Mouse (Mus musculus): ENCODE results near the gene 2610507B11Rik. TPM values are rescaled to one million over a fixed set of nuclear protein-coding genes. Genes with fewer than 3 reads are reported as not detected.

Gene 2610507B11Rik
- polyA plus RNA-seq, 1 experiment from 2014 or later = 109 TPM

DNA sequence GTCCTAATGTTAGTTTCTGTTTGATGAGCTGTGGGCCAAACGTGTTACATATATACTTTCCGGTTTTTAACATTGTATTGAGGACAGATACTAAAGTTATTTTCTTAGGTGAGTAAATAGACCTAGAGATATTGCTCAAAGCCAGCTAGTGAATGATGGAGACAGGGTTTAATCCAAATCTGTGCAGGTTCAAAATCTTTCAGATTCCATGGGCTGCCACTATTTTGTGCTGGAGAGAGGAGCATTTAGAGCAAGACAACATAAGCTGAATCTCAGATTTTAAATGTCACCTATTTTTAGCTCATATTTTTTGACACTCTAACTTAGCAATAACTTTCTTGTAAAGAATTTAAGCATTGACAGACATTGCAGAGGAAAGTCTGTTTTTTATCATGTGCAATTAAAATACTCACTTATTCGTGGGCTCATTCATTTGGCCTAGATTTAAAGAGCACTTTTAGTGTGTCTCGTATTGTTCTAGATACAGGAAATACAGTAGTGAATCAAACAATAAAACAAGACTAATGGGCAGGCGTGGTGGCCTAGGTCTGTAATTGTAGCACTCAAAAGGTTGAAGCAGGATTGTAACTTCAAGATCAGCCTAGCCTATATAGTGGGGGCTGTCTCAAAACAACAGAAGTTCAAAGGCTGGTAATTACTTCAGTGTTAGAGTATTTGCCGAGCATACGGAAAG lies 15.1 kb upstream of the 2610507B11Rik start:
- H3K36me3 ChIP-seq (ENCODE audit: control insufficient read depth, insufficient read depth, low read length) = peaks cover 17% of the 10 kb centered on the region
- no peak; the same call in 1 of the 2 replicates for ATAC-seq (ENCODE audit: low FRiP score, low TSS enrichment)
- 24% methylated on average over 7 of the region's 7 CpGs for WGBS
- H3K4me1 ChIP-seq (ENCODE audit: control insufficient read depth, insufficient read depth, low read length) = peaks cover 21% of the 10 kb centered on the region
- H3K9ac ChIP-seq (ENCODE audit: low read depth, low read length) = peak overlapping the region; percentile 88
- no peaks in the 10 kb centered on the region for H3K9me3 ChIP-seq (ENCODE audit: control insufficient read depth, low read length)
- no peak overlapping the region; the same call in 1 of the 2 replicates for H3K27ac ChIP-seq (ENCODE audit: low read depth, low read length)
- H3K4me3 ChIP-seq (ENCODE audit: low read length) = peak overlapping the region; percentile 87
- no peaks in the 10 kb centered on the region for H3K27me3 ChIP-seq (ENCODE audit: control insufficient read depth, insufficient read depth, low read length)
- H3K4me2 ChIP-seq (replicated peaks; ENCODE audit: low read depth, low read length) = peak overlapping the region; percentile 50

DNA sequence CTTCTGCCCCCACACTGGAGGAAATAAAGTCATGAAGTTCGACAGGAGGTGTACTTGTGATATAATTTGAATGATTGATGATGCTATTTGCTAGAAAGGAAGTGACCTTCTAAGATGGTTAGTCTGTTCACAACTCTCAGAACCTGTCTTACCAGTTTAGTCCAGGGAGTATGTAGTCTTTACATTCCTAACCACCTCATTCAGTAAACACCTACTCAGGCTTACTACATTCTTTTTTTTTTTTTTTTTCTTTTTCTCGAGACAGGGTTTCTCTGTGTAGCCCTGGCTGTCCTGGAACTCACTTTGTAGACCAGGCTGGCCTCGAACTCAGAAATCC lies 14.6 kb upstream of the 2610507B11Rik start:
- Histone ChIP-seq H3K4me3 (ENCODE audit: low read length) (peak overlapping the region; percentile 87; the same call in 1 of the 2 replicates), H3K36me3 (ENCODE audit: control insufficient read depth, insufficient read depth, low read length) (peaks cover 22% of the 10 kb centered on the region), H3K9me3 (ENCODE audit: control insufficient read depth, low read length) (no peaks in the 10 kb centered on the region), H3K27ac (ENCODE audit: low read depth, low read length) (no peak overlapping the region), H3K27me3 (ENCODE audit: control insufficient read depth, insufficient read depth, low read length) (no peaks in the 10 kb centered on the region), H3K4me1 (ENCODE audit: control insufficient read depth, insufficient read depth, low read length) (peaks cover 21% of the 10 kb centered on the region), H3K4me2 (replicated peaks; ENCODE audit: low read depth, low read length) (peak overlapping the region; percentile 50), H3K9ac (ENCODE audit: low read depth, low read length) (no peak overlapping the region)
- ATAC-seq (ENCODE audit: low FRiP score, low TSS enrichment) = no peak
- WGBS = 69% methylated on average over 3 of the region's 3 CpGs

DNA sequence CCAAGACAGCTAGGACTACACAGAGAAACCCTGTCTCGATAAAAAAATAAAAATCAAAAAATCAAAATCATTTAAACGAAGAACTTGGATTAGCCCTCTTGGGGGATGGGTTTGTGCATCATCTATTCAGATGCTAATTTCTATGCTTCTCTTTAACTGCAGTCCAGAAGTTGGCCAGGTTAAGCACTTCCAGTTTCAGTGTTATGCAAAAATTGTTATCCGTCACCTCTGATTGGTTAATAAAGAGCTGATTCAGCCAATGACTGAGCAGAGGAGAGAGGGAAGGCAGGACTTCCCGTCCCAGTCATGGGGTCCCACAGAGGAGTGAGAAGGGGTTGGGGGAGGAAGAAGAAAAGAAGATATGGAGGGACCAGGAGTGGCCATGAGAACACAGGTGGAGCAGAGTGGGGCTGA lies 13.8 kb upstream of the 2610507B11Rik start:
- Histone ChIP-seq H3K9me3 (ENCODE audit: control insufficient read depth, low read length) (no peaks in the 10 kb centered on the region), H3K9ac (ENCODE audit: low read depth, low read length) (no peak overlapping the region), H3K36me3 (ENCODE audit: control insufficient read depth, insufficient read depth, low read length) (peaks cover 28% of the 10 kb centered on the region), H3K4me2 (replicated peaks; ENCODE audit: low read depth, low read length) (no peak overlapping the region; the same call in 1 of the 2 replicates), H3K4me3 (ENCODE audit: low read length) (no peak overlapping the region), H3K27ac (ENCODE audit: low read depth, low read length) (no peak overlapping the region), H3K27me3 (ENCODE audit: control insufficient read depth, insufficient read depth, low read length) (no peaks in the 10 kb centered on the region), H3K4me1 (ENCODE audit: control insufficient read depth, insufficient read depth, low read length) (peaks cover 21% of the 10 kb centered on the region)
- no peak for ATAC-seq (ENCODE audit: low FRiP score, low TSS enrichment)
- WGBS = 72% methylated on average over 4 of the region's 4 CpGs

DNA sequence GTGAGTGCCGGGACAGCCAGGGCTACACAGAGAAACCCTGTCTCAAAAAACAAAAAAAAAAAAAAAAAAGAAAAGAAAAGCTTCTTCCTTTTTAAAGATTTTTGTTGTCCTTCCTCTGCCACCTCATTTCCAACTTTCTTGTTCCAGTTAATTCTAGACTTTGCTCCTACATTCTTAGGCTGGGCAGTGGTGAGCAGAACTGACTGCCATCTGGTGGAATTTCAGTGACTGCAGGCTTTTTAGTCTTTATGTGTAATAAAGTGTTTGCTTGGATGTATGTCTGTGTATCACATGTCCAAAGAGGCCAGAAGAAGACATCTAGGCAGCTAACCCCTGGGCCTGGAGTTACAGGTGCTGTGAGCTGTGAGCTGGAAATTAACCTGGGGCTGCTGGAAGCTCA lies 4.9 kb upstream of the 2610507B11Rik start:
- Histone ChIP-seq H3K9ac (ENCODE audit: low read depth, low read length) (no peak overlapping the region), H3K36me3 (ENCODE audit: control insufficient read depth, insufficient read depth, low read length) (peaks cover 27% of the 10 kb centered on the region), H3K27ac (ENCODE audit: low read depth, low read length) (no peak overlapping the region), H3K9me3 (ENCODE audit: control insufficient read depth, low read length) (no peaks in the 10 kb centered on the region), H3K4me3 (ENCODE audit: low read length) (no peak overlapping the region), H3K4me2 (replicated peaks; ENCODE audit: low read depth, low read length) (no peak overlapping the region), H3K4me1 (ENCODE audit: control insufficient read depth, insufficient read depth, low read length) (no peaks in the 10 kb centered on the region), H3K27me3 (ENCODE audit: control insufficient read depth, insufficient read depth, low read length) (no peaks in the 10 kb centered on the region)
- ATAC-seq (ENCODE audit: low FRiP score, low TSS enrichment) = no peak
- 100% methylated on average over 1 of the region's 1 CpGs for WGBS

DNA sequence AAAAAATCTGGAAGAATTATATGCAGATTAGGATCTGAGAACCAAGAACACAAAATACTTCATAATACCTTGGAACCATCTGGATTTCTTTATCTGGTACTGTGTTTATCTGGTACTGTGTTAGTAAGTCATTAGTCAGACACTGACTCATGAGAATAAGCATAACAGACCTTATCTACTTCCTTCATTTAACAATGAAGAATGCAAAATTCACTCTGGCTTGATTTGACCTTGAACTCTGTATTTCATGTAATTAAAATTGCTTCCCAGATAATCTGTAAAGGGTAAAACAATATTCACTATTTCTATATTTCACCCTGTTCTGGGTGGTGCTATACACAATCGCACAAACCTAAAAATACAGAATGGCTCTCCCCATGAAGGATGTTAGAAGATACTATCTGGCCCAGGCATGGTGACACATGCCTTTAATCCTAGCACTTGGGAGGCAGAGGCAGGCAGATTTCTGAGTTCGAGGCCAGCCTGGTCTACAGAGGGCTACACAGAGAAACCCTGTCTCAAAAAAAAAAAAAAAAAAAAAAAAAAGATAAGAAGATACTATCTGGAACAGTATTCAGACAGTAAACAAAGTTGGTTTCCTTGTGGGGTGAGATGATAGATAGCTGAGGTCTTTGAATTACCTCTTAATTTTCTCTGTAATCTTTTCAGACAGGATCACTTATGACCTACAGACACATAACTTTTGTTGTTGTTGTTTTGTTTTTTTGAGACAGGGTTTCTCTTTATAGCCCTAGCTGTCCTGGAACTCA lies 878 bp upstream of the 2610507B11Rik start:
- WGBS = 100% methylated on average over 2 of the region's 2 CpGs
- H3K4me2 ChIP-seq (replicated peaks; ENCODE audit: low read depth, low read length) = peak overlapping the region; percentile 69

DNA sequence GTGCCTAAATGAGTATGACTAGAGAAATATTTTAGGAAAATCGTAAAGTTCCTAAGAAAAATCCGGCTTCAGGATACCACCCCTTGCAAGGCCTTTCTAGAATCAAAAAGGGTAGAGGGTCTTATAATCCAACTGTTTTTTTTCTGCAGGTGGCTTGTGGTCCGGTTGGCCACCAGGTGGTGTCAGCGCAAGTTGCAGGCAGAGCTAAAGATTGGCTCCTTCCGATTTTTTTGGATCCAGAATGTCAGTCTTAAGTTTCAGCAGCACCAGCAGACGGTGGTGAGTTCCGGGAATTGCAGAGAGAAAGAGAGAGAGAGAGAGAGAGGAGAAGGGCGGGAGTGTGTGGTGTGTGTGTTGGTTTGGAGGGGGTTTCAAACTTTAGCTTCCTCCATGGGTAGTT lies 998 bp downstream of the 2610507B11Rik start:
- H3K9me3 ChIP-seq (ENCODE audit: control insufficient read depth, low read length) = no peaks in the 10 kb centered on the region
- no peaks in the 10 kb centered on the region for H3K27me3 ChIP-seq (ENCODE audit: control insufficient read depth, insufficient read depth, low read length)
- peak overlapping the region; percentile 69 for H3K4me2 ChIP-seq (replicated peaks; ENCODE audit: low read depth, low read length)
- no peak for ATAC-seq (ENCODE audit: low FRiP score, low TSS enrichment)
- WGBS = 4% methylated on average over 8 of the region's 8 CpGs
- peaks cover 4% of the 10 kb centered on the region; the same call in 1 of the 2 replicates for H3K4me1 ChIP-seq (ENCODE audit: control insufficient read depth, insufficient read depth, low read length)
- 0 out of 2 replicates have a peak overlapping the region, but pooled peaks have one; percentile 83 for H3K27ac ChIP-seq (ENCODE audit: low read depth, low read length)
- peaks cover 46% of the 10 kb centered on the region for H3K36me3 ChIP-seq (ENCODE audit: control insufficient read depth, insufficient read depth, low read length)
- H3K9ac ChIP-seq (ENCODE audit: low read depth, low read length) = peak overlapping the region; percentile 83; the same call in 1 of the 2 replicates
- H3K4me3 ChIP-seq (ENCODE audit: low read length) = peak overlapping the region; percentile 85

More for the DNA sequence above, 878 bp upstream of the 2610507B11Rik start:
- Histone ChIP-seq H3K27me3 (ENCODE audit: control insufficient read depth, insufficient read depth, low read length) (no peaks in the 10 kb centered on the region), H3K36me3 (ENCODE audit: control insufficient read depth, insufficient read depth, low read length) (peaks cover 27% of the 10 kb centered on the region), H3K9me3 (ENCODE audit: control insufficient read depth, low read length) (no peaks in the 10 kb centered on the region), H3K27ac (ENCODE audit: low read depth, low read length) (no peak overlapping the region), H3K4me3 (ENCODE audit: low read length) (peak overlapping the region; percentile 85), H3K4me1 (ENCODE audit: control insufficient read depth, insufficient read depth, low read length) (peaks cover 4% of the 10 kb centered on the region; the same call in 1 of the 2 replicates), H3K9ac (ENCODE audit: low read depth, low read length) (no peak overlapping the region)
- ATAC-seq (ENCODE audit: low FRiP score, low TSS enrichment) = no peak; the same call in 1 of the 2 replicates

DNA sequence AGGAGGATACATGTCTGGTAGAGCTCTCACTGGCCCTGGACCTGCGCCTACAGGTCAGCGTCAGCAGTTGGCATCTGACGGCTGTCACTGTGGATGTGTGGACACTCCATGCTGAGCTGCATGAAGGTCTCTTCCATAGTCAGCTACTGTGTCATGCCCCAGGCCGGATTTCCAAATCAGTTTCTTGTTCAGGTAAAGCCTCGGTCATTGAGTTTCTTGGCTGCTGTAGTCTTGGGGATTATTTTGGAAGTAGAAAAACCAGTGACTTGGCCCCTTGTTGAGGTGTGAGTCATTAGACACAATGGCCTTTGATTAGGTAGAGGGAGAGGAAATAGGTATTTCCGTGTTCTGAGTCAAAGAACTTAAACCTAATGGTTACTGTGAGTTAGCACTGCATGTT lies 4.0 kb downstream of the 2610507B11Rik start:
- Histone ChIP-seq H3K4me3 (ENCODE audit: low read length) (no peak overlapping the region), H3K4me2 (replicated peaks; ENCODE audit: low read depth, low read length) (no peak overlapping the region), H3K27me3 (ENCODE audit: control insufficient read depth, insufficient read depth, low read length) (no peaks in the 10 kb centered on the region), H3K9me3 (ENCODE audit: control insufficient read depth, low read length) (no peaks in the 10 kb centered on the region), H3K27ac (ENCODE audit: low read depth, low read length) (no peak overlapping the region), H3K4me1 (ENCODE audit: control insufficient read depth, insufficient read depth, low read length) (peaks cover 4% of the 10 kb centered on the region; the same call in 1 of the 2 replicates), H3K36me3 (ENCODE audit: control insufficient read depth, insufficient read depth, low read length) (peaks cover 75% of the 10 kb centered on the region), H3K9ac (ENCODE audit: low read depth, low read length) (no peak overlapping the region)
- WGBS = 92% methylated on average over 6 of the region's 6 CpGs
- ATAC-seq (ENCODE audit: low FRiP score, low TSS enrichment) = no peak

DNA sequence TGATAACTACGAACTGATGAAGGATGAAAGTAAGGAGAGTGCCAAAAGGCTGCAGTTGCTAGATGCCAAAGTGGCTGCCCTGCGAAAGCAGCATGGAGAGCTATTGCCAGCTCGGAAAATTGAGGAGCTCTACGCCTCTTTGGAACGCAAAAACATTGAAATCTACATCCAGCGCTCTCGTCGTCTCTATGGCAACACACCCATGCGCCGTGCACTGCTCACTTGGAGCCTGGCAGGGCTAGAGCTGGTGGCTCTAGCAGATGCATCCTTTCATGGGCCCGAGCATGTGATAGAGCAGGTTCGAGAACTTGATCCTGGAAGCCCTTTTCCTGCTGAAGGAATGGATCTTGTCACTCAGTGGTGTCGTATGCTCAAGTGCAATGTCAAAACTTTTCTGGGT lies 10.4 kb downstream of the 2610507B11Rik start:
- no peak for ATAC-seq (ENCODE audit: low FRiP score, low TSS enrichment)
- Histone ChIP-seq H3K36me3 (ENCODE audit: control insufficient read depth, insufficient read depth, low read length) (peaks cover 96% of the 10 kb centered on the region), H3K27ac (ENCODE audit: low read depth, low read length) (no peak overlapping the region), H3K4me3 (ENCODE audit: low read length) (no peak overlapping the region), H3K4me1 (ENCODE audit: control insufficient read depth, insufficient read depth, low read length) (no peaks in the 10 kb centered on the region), H3K4me2 (replicated peaks; ENCODE audit: low read depth, low read length) (no peak overlapping the region), H3K9me3 (ENCODE audit: control insufficient read depth, low read length) (no peaks in the 10 kb centered on the region), H3K9ac (ENCODE audit: low read depth, low read length) (no peak overlapping the region), H3K27me3 (ENCODE audit: control insufficient read depth, insufficient read depth, low read length) (no peaks in the 10 kb centered on the region)
- WGBS = 89% methylated on average over 13 of the region's 13 CpGs

DNA sequence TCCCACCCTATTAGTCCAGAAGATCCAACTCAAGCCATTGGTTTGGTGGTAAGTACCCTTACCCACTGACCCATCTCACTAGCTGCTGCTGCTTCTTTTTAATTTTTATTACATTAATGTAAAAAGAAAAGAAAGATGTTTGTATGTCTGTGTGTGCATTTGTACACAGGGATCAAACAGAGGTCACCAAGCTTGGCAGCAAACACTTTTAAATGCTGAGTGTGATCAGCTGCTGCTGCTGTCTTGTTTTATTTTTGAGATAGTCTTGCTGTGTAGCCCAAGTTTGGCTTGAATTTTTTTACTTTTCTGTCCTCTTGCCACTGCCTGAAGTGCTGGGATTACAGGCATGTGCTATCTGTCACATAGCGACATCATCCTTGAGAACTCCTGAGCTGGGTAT lies 14.0 kb downstream of the 2610507B11Rik start:
- no peak overlapping the region for H3K9ac ChIP-seq (ENCODE audit: low read depth, low read length)
- 100% methylated on average over 1 of the region's 1 CpGs for WGBS
- no peak overlapping the region for H3K27ac ChIP-seq (ENCODE audit: low read depth, low read length)
- no peak overlapping the region for H3K4me3 ChIP-seq (ENCODE audit: low read length)
- ATAC-seq (ENCODE audit: low FRiP score, low TSS enrichment) = no peak
- H3K9me3 ChIP-seq (ENCODE audit: control insufficient read depth, low read length) = no peaks in the 10 kb centered on the region
- no peaks in the 10 kb centered on the region for H3K27me3 ChIP-seq (ENCODE audit: control insufficient read depth, insufficient read depth, low read length)
- peaks cover 96% of the 10 kb centered on the region for H3K36me3 ChIP-seq (ENCODE audit: control insufficient read depth, insufficient read depth, low read length)
- H3K4me2 ChIP-seq (replicated peaks; ENCODE audit: low read depth, low read length) = no peak overlapping the region
- H3K4me1 ChIP-seq (ENCODE audit: control insufficient read depth, insufficient read depth, low read length) = no peaks in the 10 kb centered on the region

Measured in kidney, embryonic 14.5 days (tissue).